Mouse (Mus musculus) olfactory bulb, adult 2 months (tissue): ENCODE data around the gene Foxred2.

ENCODE experiments used
- CTCF ChIP-seq: fragments of 200-500 bp; IDR thresholded peaks from 2 replicates; pipeline ENCODE4 v1.5.1; 2012; ENCODE audit warnings: low read depth, mild to moderate bottlenecking, low read length, moderate library complexity; ENCODE audit not compliant: insufficient read depth
- POLR2A ChIP-seq: fragments of 200-500 bp; IDR thresholded peaks from 2 replicates; pipeline ENCODE4 v1.6.1; 2012; ENCODE audit warnings: mild to moderate bottlenecking, low read depth, low read length, moderate library complexity; ENCODE audit not compliant: insufficient read depth

DNA sequence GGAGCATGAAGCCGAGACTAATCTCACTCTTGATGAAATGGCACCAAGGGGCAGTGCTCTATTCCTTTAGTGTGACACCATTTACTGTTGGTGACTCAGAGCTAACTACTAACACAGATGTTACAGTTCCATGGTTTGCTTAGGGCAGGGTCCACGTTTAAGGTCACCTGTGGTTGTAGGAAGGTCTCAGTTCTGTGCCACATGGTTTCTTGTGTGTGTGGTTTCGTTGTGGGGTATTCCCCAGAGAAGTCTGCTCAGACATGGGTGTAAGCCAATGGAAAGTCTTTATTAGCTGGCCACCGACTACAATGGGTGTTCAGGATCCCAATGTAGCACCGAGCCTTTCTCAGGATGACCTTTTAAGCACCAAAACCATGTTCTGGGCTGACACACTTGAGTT lies 18.0 kb downstream of the Foxred2 start:
- no peak for TF ChIP-seq CTCF
- no peak for TF ChIP-seq POLR2A
